Mouse (Mus musculus): ENCODE measurements around the gene Slc25a21.

DNA sequence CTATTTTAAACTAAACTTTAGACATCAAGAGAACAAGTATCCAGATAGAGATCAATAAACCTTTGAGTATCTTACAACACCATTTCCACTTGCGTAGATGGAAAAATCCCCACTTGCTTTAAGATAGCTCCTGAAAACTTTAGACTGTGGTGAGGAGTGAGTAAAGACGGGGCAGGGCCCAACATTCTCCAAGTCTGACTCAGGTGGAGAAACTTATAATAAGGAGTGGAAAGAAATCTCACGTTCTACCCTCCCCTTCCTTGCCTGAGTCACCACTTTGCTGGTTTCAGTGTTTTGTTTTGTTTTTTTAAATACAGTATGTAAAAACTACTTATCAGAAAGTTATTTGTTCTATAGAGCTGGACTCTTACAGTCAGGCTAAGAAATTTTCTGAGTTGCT, 417.7 kb downstream of the Slc25a21 start:
- TF ChIP-seq CTCF (IDR thresholded peaks at IDR 0.05; ENCODE audit: low read depth) (no peak), EP300 (optimal IDR thresholded peaks at IDR 0.05) (no peak)
